Mouse (Mus musculus) embryonic fibroblast, embryonic 13.5 days (primary cell): ENCODE results near the gene Rftn1. TPM values are rescaled to one million over a fixed set of nuclear protein-coding genes. Genes with fewer than 3 reads are reported as not detected.
"Not testable (repeated sequence)": the region's sequence is repeated elsewhere in the genome, so short reads cannot be mapped to it uniquely, and the experiment has no call there.

ENCODE experiments used
- H3K27ac ChIP-seq: 2 replicates; pipeline ENCODE4 v1.5.1; 2012; ENCODE audit warnings: low read length, control low read depth, inconsistent platforms; ENCODE audit not compliant: insufficient read depth
- H3K4me1 ChIP-seq: 2 replicates; pipeline ENCODE4 v1.6.1; 2011; ENCODE audit warnings: low read length; ENCODE audit not compliant: control insufficient read depth, insufficient read depth
- H3K4me3 ChIP-seq: 2 replicates; pipeline ENCODE4 v1.5.1; 2011; ENCODE audit warnings: mild to moderate bottlenecking, control low read depth, low read length; ENCODE audit not compliant: insufficient read depth
- CTCF ChIP-seq: IDR thresholded peaks from 2 replicates; pipeline ENCODE4 v1.5.1; 2011; ENCODE audit warnings: mild to moderate bottlenecking, control low read depth, low read length, moderate library complexity, borderline replicate concordance; ENCODE audit not compliant: insufficient read depth
- POLR2A ChIP-seq: IDR thresholded peaks from 2 replicates; pipeline ENCODE4 v1.6.1; 2011; ENCODE audit warnings: low read depth, mild to moderate bottlenecking, control low read depth, low read length, moderate library complexity
- polyA plus RNA-seq: library from polyadenylated mRNA; stranded (reverse); fragments of >200 nt; gene quantifications from 2 replicates; pipeline ENCODE4 v1.2.4, GENCODE M21; 2011; ENCODE audit warnings: low read depth; ENCODE audit not compliant: missing spikeins, insufficient read length

Gene Rftn1
- polyA plus RNA-seq, 1 experiment = 15.1 TPM

DNA sequence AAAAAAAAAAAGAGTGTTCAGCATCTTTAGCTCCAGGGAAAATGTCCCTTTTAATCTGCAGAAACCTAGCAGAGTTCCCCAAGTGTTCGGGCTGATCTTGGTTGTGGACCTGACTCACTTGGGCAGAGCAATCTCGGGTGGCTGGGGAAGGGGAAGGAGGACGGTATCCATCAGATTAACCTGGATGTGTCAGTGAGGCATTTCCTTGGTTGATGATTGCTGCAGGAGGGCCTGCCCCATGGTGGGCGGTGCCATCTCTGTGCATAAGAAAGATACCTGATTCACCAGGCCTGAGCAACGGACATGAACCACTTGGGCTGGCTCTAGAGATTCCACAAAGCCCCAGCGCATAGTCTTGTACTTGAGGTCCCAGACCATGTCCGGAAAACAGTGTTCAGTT lies 36.9 kb upstream of the Rftn1 start:
- H3K4me3 ChIP-seq = no peak overlapping the region
- H3K4me1 ChIP-seq = no peaks in the 10 kb centered on the region
- no peak for TF ChIP-seq CTCF
- no peak for TF ChIP-seq POLR2A
- H3K27ac ChIP-seq = no peak overlapping the region

- TF ChIP-seq CTCF (no peak), POLR2A (no peak)
- H3K4me1 ChIP-seq = no peaks in the 10 kb centered on the region
- H3K4me3 ChIP-seq = no peak overlapping the region
- H3K27ac ChIP-seq = no peak overlapping the region
Observed at GRCm38 (mm10) chr17:50224718-50225117, 34.2 kb upstream of the Rftn1 start.

DNA sequence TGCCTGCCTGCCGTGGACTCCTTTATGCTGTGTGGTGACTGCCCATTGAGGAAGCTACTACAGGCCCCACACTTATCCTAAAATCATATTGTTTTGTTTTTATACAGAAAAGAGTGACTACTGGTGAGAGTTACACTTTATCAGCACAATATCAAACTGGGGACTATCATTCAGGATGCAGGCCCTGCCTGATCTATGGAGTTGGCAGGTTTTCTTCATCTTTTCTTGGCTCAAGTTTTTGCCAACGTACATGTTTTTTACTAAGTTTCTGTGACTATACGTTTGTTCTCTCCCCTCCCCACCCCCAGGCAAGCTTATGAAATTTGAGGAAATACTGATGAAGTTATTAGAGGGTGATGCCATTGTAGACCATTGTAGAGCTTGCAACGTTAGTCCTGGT lies 27.5 kb upstream of the Rftn1 start:
- no peak overlapping the region for H3K4me3 ChIP-seq
- no peak overlapping the region for H3K27ac ChIP-seq
- TF ChIP-seq POLR2A (no peak), CTCF (no peak)
- 0 out of 2 replicates have a peak, but pooled peaks cover 2% of the 10 kb centered on the region for H3K4me1 ChIP-seq

GRCm38 (mm10) chr17:50215104-50215503 lies 24.6 kb upstream of the Rftn1 start:
- TF ChIP-seq POLR2A = no peak
- TF ChIP-seq CTCF = no peak

GRCm38 (mm10) chr17:50213117-50213516 lies 22.6 kb upstream of the Rftn1 start:
- Histone ChIP-seq H3K4me3 (no peak overlapping the region), H3K4me1 (no peaks in the 10 kb centered on the region), H3K27ac (no peak overlapping the region)
- no peak for TF ChIP-seq CTCF
- no peak for TF ChIP-seq POLR2A

More at GRCm38 (mm10) chr17:50215104-50215503, 24.6 kb upstream of the Rftn1 start:
- Histone ChIP-seq H3K4me3 (no peak overlapping the region), H3K4me1 (0 out of 2 replicates have a peak, but pooled peaks cover 2% of the 10 kb centered on the region), H3K27ac (no peak overlapping the region)

GRCm38 (mm10) chr17:50211816-50212215 lies 21.3 kb upstream of the Rftn1 start:
- TF ChIP-seq POLR2A (no peak), CTCF (no peak)
- no peaks in the 10 kb centered on the region for H3K4me1 ChIP-seq
- no peak overlapping the region for H3K4me3 ChIP-seq
- no peak overlapping the region for H3K27ac ChIP-seq

DNA sequence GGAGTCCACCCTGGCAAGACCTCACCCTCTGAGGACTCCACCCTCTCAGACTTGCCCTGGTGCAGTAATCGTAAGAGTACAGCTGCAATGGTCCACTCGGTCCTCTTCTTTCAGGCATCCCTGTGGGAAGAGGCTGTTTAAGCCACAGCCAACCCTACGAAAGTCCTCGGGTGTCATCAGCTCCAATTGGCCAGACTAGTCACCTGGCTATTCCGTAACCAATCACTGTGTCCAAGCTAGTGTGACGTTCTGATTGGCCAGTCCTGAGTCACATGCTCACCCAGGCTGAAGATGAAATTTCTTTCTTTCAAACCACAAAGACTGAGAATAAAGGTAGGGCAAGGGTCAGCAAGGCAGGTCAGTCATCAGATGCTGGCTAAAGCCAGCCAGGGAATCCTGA lies 19.4 kb upstream of the Rftn1 start:
- Histone ChIP-seq H3K4me3 (no peak overlapping the region), H3K4me1 (no peaks in the 10 kb centered on the region), H3K27ac (no peak overlapping the region)
- TF ChIP-seq CTCF = no peak
- TF ChIP-seq POLR2A = no peak

- no peak for TF ChIP-seq CTCF
- H3K27ac ChIP-seq = no peak overlapping the region
- no peak overlapping the region for H3K4me3 ChIP-seq
- no peaks in the 10 kb centered on the region for H3K4me1 ChIP-seq
Observed at GRCm38 (mm10) chr17:50208137-50209045, 17.9 kb upstream of the Rftn1 start.

DNA sequence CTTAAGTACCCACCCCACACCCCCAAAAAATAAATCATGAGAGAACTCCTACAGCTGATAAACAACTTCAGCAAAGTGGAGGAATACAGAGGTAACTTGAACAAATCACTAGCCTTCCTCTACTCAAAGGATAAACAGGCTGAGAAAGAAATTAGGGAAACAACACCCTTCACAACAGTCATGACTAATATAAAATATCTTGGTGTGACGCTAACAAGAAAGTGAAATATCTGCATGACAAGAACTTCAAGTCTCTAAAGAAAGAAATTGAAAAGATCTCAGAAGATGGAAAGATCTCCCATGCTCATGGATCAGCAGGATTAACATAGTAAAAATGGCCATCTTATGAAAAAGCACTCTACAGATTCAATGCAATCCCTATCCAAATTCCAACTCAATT lies 15.8 kb upstream of the Rftn1 start:
- H3K27ac ChIP-seq, H3K4me1 ChIP-seq, H3K4me3 ChIP-seq: not testable (repeated sequence)

- not testable (repeated sequence) for H3K27ac ChIP-seq, H3K4me1 ChIP-seq, H3K4me3 ChIP-seq
Observed at GRCm38 (mm10) chr17:50205840-50206239, 15.4 kb upstream of the Rftn1 start.
